Mouse (Mus musculus) heart, postnatal 0 days (tissue): Measurements from ENCODE around the gene Wwp2. TPM values are rescaled to one million over a fixed set of nuclear protein-coding genes. Genes with fewer than 3 reads are reported as not detected.

Experiments
- ATAC-seq: fragments of 200-750 bp; cut with Nextera tagmentation; 2 replicates; pipeline ENCODE4 v1.8.0; 2017; ENCODE audit warnings: low read depth, moderate number of reproducible peaks, moderate library complexity; ENCODE audit not compliant: insufficient read depth
- DNase-seq: peaks from one replicate; pipeline ENCODE4 v3.0.0-alpha.2; 2016; ENCODE audit warnings: low spot score
- H3K27ac ChIP-seq: fragments of 300-500 bp; sonication (generic); 2 replicates; pipeline ENCODE4 v1.5.1; 2014; ENCODE audit warnings: low read depth, mild to moderate bottlenecking
- H3K27me3 ChIP-seq: fragments of 300-500 bp; sonication (generic); 2 replicates; pipeline ENCODE4 v1.6.1; 2014; ENCODE audit warnings: low read length, mixed read lengths; ENCODE audit not compliant: control insufficient read depth, insufficient read depth
- H3K36me3 ChIP-seq: fragments of 300-500 bp; sonication (generic); replicated peaks from 2 replicates; pipeline ENCODE4 v1.6.1; 2014; ENCODE audit warnings: low read length, mixed read lengths; ENCODE audit not compliant: control insufficient read depth, insufficient read depth
- H3K4me1 ChIP-seq: fragments of 300-500 bp; sonication (generic); 2 replicates; pipeline ENCODE4 v1.6.1; 2014; ENCODE audit warnings: antibody characterized with exemption; ENCODE audit not compliant: control insufficient read depth, insufficient read depth
- H3K4me2 ChIP-seq: fragments of 300-500 bp; sonication (generic); 2 replicates; pipeline ENCODE4 v1.6.1; 2014; ENCODE audit warnings: low read depth, mild to moderate bottlenecking, low read length, moderate library complexity
- H3K4me3 ChIP-seq: fragments of 300-500 bp; sonication (generic); 2 replicates; pipeline ENCODE4 v1.5.1; 2014; ENCODE audit warnings: low read depth, low read length
- H3K9ac ChIP-seq: fragments of 300-500 bp; sonication (generic); replicated peaks from 2 replicates; pipeline ENCODE4 v1.6.1; 2014; ENCODE audit warnings: low read depth, low read length, mixed read lengths
- H3K9me3 ChIP-seq: fragments of 300-500 bp; sonication (generic); replicated peaks from 2 replicates; pipeline ENCODE4 v1.6.1; 2016; ENCODE audit warnings: low read length; ENCODE audit not compliant: control insufficient read depth
- CTCF ChIP-seq: IDR thresholded peaks from 2 replicates; pipeline ENCODE4 v1.5.1; 2016; ENCODE audit warnings: antibody characterized with exemption, control low read depth, low read depth
- EP300 ChIP-seq: IDR thresholded peaks from 2 replicates; pipeline ENCODE4 v1.6.1; 2016; ENCODE audit warnings: antibody characterized with exemption, low read depth
- WGBS: fragments of 180-500 bp; shearing (Covaris S2); extraction: QIAGEN DNeasy Blood & Tissue Kit; methylation state at CpG from one replicate; pipeline ENCODE4 v1.1.7; 2014; 5-methylcytosine and 5-hydroxymethylcytosine counted together
- polyA plus RNA-seq: library from polyadenylated mRNA; unstranded; fragments of >200 nt; fragmentation: Nextera tagmentation; extraction: Ambion mirVana; gene quantifications from 2 replicates; pipeline ENCODE4 v1.2.1, GENCODE M21; 2015
- total RNA-seq: library from RNA; depleted of rRNA; stranded (reverse); fragments of >200 nt; gene quantifications from 2 replicates; pipeline ENCODE4 v1.2.3, GENCODE M21; 2014; ENCODE audit warnings: low replicate concordance

The Wwp2 gene
- total and polyA plus RNA-seq, 2 experiments from 2014 or later = 20.4 to 40.5 TPM

DNA sequence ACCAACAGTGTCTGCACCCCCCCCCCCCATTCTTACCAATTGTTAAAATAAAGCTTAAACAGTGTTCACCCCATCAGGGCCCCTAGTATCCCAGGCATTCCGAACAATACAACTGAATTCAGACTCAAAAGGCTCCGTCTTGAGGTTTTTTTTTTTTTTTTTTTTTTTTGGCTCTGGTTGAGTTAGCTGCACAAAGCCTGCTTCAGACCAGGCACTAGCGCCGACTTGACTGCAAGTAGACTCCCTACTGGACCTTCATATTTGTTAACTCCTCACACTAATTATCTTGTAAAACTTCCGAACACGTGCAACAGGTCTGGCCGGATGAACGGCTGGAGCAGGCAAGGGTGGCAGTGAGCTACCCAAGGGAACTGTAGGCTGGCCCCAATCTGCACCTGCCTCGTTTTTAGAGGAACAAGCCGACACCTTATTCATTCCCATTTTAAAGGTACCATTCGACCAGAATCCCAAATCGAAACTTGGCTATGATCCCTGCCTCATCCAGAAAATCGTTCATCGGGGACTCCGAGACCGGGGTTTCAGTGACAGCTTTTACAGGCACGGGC is 151.3 kb downstream of the Wwp2 start:
- peaks cover 28% of the 10 kb centered on the region for H3K36me3 ChIP-seq
- H3K27ac ChIP-seq = peak overlapping the region; percentile 46
- H3K4me1 ChIP-seq = peaks cover 9% of the 10 kb centered on the region
- no peaks in the 10 kb centered on the region for H3K27me3 ChIP-seq
- peak overlapping the region; percentile 67 for H3K9ac ChIP-seq
- H3K4me2 ChIP-seq = peak overlapping the region; percentile 95
- ATAC-seq (no peak), DNase-seq (no peak)
- WGBS = 1% methylated on average over 17 of the region's 17 CpGs
- no peak for TF ChIP-seq CTCF
- TF ChIP-seq EP300 = no peak
- no peaks in the 10 kb centered on the region for H3K9me3 ChIP-seq
- peak overlapping the region; percentile 63 for H3K4me3 ChIP-seq

DNA sequence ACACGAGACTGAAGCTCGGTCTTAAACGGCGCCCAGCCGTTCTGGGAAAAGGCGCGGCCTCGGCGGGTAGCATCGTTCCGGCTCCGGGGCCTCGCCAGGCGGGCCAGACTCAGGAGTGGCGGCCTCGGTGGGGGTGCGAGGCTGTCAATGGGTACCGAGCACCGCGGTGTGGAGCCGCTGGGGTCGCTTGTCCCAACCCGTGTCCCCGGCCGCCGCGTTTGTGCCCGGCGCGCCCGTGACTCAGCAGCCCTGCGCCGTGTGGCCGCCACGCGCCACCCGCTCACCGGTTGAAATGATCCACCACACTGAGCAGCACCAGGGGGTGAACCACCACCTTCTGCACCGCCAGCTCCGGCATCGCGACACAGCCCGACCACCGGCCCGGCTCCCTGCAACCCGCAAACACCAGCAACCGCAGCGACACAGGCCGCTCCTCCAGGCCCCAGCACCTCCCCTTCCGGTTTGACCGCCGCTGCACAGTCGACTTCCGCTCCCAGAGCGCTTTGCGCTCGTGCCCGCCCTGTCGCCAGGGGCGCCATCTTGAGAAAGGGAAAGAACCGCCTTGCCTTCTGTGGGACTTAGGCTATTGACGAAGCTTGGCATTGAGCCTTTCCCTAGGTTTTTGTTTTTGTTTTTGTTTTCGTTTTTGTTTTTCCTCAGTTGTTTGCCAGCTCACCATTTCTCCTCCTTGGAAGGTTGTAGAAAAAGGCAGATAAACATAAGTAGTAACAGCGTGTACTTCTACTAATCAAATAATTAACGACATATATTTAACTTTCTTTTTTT is 152.0 kb downstream of the Wwp2 start, which contains the start of gene Psmd7:
Gene Psmd7, minus strand, starts transcription at position 470 of the 786 bp plus-strand sequence.
- Histone ChIP-seq H3K4me2 (peak within 1 kb of the TSS; percentile 95), H3K9ac (peak within 1 kb of the TSS; percentile 67), H3K4me3 (peak within 1 kb of the TSS; percentile 63), H3K9me3 (no peaks in the 10 kb centered on the region), H3K36me3 (peaks cover 21% of the 10 kb centered on the region), H3K4me1 (peaks cover 9% of the 10 kb centered on the region), H3K27ac (peak within 1 kb of the TSS; percentile 46), H3K27me3 (no peaks in the 10 kb centered on the region)
- 2% methylated on average over 57 of the region's 65 CpGs for WGBS
- peak; percentile 94 for DNase-seq
- ATAC-seq = peak; percentile 97
- TF ChIP-seq EP300 (no peak), CTCF (peak; percentile 48)

DNA sequence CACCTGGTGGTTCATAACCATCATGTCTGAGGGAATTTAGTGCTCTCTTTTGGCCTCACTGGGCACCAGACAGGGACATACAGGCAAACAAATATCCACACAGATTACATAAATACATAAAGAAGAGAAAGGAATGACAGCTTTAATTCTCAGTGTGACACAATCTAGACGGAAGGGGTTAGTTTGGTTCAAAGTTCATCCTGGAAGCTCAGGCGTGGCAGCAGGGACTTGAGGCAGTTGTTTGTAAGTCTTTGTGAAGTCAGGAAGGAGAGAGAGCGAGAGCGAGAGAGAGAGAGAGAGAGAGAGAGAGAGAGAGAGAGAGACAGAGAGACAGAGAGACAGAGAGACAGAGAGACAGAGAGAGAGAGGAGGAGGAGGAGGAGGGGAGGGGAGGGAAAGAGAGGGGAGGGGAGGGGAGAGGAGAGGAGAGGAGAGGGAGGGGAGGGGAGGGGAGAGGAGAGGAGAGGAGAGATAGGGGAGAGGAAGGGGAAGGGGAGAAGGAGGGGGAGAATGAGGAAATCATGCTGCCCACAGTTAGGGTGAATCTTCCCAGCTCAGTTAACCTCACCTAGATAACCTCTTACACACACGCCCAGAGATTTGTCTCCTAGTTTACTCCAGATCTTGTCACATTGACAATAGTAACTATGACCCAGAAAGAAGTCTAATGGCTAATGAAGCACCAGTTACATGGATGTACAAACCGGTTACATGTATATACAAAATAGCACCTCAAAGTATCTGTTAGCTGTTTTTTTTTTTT is 158.0 kb downstream of the Wwp2 start:
- Histone ChIP-seq H3K9me3 (no peaks in the 10 kb centered on the region), H3K27ac (no peak overlapping the region), H3K36me3 (no peaks in the 10 kb centered on the region), H3K9ac (no peak overlapping the region), H3K4me3 (no peak overlapping the region), H3K4me2 (no peak overlapping the region), H3K27me3 (no peaks in the 10 kb centered on the region), H3K4me1 (no peaks in the 10 kb centered on the region)
- 55% methylated on average over 6 of the region's 6 CpGs for WGBS
- ATAC-seq (no peak), DNase-seq (no peak)
- TF ChIP-seq EP300 (no peak), CTCF (no peak)

- Histone ChIP-seq H3K4me2 (no peak overlapping the region), H3K36me3 (no peaks in the 10 kb centered on the region), H3K27ac (no peak overlapping the region), H3K9me3 (no peaks in the 10 kb centered on the region), H3K4me1 (no peaks in the 10 kb centered on the region), H3K27me3 (peaks cover 2% of the 10 kb centered on the region; the same call in 1 of the 2 replicates), H3K4me3 (no peak overlapping the region), H3K9ac (no peak overlapping the region)
- no peak for ATAC-seq
- TF ChIP-seq EP300 (no peak), CTCF (no peak)
- DNase-seq = no peak
- WGBS = 73% methylated on average over 6 of the region's 6 CpGs
Measured at GRCm38 (mm10) chr8:107594817-107595216, 158.7 kb downstream of the Wwp2 start.

DNA sequence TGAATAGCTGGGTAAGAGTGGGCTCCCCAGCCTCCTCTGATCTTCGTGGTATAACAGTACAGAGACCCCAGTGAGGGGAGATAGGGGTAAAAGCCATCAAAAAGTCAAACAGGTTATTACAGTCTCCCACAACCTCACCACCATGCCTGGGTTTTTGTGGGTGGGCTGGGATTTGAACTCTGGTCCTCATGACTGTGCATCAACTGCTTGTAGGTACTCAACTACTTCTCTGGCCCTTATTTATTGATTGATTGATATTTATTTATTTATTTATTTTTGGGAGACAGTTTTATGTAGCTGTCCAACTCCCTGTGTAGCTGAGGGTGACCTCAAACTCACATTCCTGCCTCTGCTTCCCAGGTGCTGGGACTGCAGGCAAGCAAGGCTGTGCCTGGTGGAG is 161.6 kb downstream of the Wwp2 start:
- WGBS = 52% methylated on average over 1 of the region's 1 CpGs
- H3K9me3 ChIP-seq = no peaks in the 10 kb centered on the region
- peaks cover 11% of the 10 kb centered on the region; the same call in 1 of the 2 replicates for H3K27me3 ChIP-seq
- H3K27ac ChIP-seq = no peak overlapping the region
- H3K4me1 ChIP-seq = no peaks in the 10 kb centered on the region
- TF ChIP-seq EP300 (no peak), CTCF (no peak)
- no peak overlapping the region for H3K4me3 ChIP-seq
- no peak overlapping the region for H3K4me2 ChIP-seq
- ATAC-seq = no peak
- DNase-seq = no peak
- no peak overlapping the region for H3K9ac ChIP-seq
- H3K36me3 ChIP-seq = no peaks in the 10 kb centered on the region
